ENCODE assay signal across 8 mouse cellular contexts in the genomic region with DNA sequence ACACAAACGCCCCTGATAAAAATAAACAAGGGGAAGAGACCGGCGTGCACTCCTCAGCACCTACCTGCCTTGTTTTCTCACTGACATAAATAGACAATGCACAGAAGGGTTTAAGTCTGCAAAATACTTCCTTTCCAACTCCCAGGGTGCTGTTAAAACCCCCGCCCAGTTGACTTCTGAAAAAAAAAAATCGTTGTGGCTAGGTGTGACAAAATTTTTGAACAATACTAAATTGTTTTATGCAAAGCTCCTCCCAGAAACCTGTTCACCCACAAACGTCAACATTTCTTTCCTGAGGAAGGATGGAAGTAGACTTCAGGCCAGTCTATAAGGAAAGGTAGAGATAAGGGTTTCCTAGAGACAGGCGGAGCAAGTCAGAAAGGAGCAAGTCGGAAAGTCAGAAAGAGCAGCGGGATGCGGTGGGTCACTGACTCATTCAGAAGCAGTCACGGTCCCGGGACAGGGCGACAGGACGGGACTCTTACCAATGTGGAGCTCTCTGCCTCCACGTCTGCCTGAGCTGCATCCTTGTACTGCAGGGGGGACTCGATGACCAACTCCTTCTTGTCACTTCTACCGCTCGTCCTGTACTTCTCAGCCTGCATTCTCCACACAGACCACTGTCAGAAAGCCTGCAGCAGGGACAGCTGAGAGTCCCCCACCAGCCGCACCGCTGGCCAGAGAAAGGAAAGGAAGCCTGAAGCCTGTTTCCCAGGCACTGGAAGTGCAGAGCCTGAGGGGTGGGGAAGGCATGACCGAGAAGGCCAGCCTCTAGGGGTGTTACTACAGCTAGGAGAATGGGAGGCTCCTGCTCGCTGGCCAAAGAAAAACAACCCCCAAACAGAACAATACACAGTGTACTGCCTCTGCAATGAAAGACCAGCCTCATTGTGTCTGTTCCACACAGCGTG.
A peak's percentile ranks its signal among the peaks of the same experiment; 100 is the strongest.
DNase-seq lines count a peak whose midpoint lies in the region; ATAC-seq and TF ChIP-seq lines count a peak whose summit lies in the region.

No protein-coding gene starts in this region.

- H3K4me1 ChIP-seq in spleen, adult 2 months (ENCODE audit: control insufficient read depth, insufficient read depth, insufficient read length): peaks cover 9% of the 10 kb centered on the region; the same call in 1 of the 2 replicates
- peaks cover 6% of the 10 kb centered on the region; the same call in 1 of the 2 replicates for H3K4me1 ChIP-seq in forebrain, postnatal 0 days (ENCODE audit: insufficient read depth)
- H3K4me1 ChIP-seq in neural tube, embryonic 15.5 days: peaks cover 33% of the 10 kb centered on the region

- H3K27me3 ChIP-seq in spleen, adult 2 months (ENCODE audit: control insufficient read depth, insufficient read depth, low read length): no peaks in the 10 kb centered on the region
- no peaks in the 10 kb centered on the region for H3K27me3 ChIP-seq in forebrain, postnatal 0 days (ENCODE audit: insufficient read depth, low read length)
- H3K27me3 ChIP-seq in neural tube, embryonic 15.5 days (replicated peaks): no peaks in the 10 kb centered on the region

- H3K36me3 ChIP-seq in spleen, adult 2 months (ENCODE audit: control insufficient read depth, insufficient read depth, low read length): no peaks in the 10 kb centered on the region
- H3K36me3 ChIP-seq in forebrain, postnatal 0 days (ENCODE audit: insufficient read depth): no peaks in the 10 kb centered on the region
- no peaks in the 10 kb centered on the region for H3K36me3 ChIP-seq in neural tube, embryonic 15.5 days

- H3K9ac ChIP-seq in forebrain, postnatal 0 days: no peak overlapping the region
- peak overlapping the region; percentile 42; the same call in 1 of the 2 replicates for H3K9ac ChIP-seq in neural tube, embryonic 15.5 days (replicated peaks)

- no peak for TF ChIP-seq CTCF in spleen, adult 2 months (IDR thresholded peaks at IDR 0.05; ENCODE audit: extremely low read depth, insufficient read depth, insufficient read length, insufficient replicate concordance)
- TF ChIP-seq CTCF in forebrain, postnatal 0 days (IDR thresholded peaks at IDR 0.05; ENCODE audit: low read depth): no peak
- TF ChIP-seq CTCF in layer of hippocampus, adult 2 months (conservative IDR thresholded peaks at IDR 0.05): peak; percentile 51

- DNase-seq in spleen, adult 2 months (ENCODE audit: low read depth in 1 of 2, low spot score in 2 of 2): no peak
- no peak for DNase-seq in spleen, postnatal 14 days (ENCODE audit: low spot score in 2 of 2)
- DNase-seq in forebrain, postnatal 0 days: peak; percentile 21
- DNase-seq in heart, postnatal 36 days: peak; percentile 77 to 79
- DNase-seq in layer of hippocampus, adult 2 months (ENCODE audit: low spot score in 2 of 2): peak; percentile 48 to 54
- peak; percentile 78 to 83 for DNase-seq in lung, adult 18-20 months
- no peak for DNase-seq in thymus, postnatal 0 days (ENCODE audit: low spot score)

- H3K9me3 ChIP-seq in forebrain, postnatal 0 days (ENCODE audit: low read length): no peaks in the 10 kb centered on the region
- no peaks in the 10 kb centered on the region for H3K9me3 ChIP-seq in neural tube, embryonic 15.5 days (replicated peaks)

- no peak for TF ChIP-seq POLR2A in spleen, adult 2 months (IDR thresholded peaks at IDR 0.05; ENCODE audit: low read depth, low read length)

- peak; percentile 83 for ATAC-seq in forebrain, postnatal 0 days
- peak; percentile 57 for ATAC-seq in neural tube, embryonic 15.5 days (ENCODE audit: low FRiP score)

- H3K4me2 ChIP-seq in forebrain, postnatal 0 days (ENCODE audit: low read depth): peak overlapping the region; percentile 47
- peak overlapping the region; percentile 57 for H3K4me2 ChIP-seq in neural tube, embryonic 15.5 days

- 30% methylated on average over 23 of the region's 23 CpGs for WGBS in spleen, adult 2 months
- WGBS in forebrain, postnatal 0 days: 10% methylated on average over 23 of the region's 23 CpGs
- 4% methylated on average over 23 of the region's 23 CpGs for WGBS in neural tube, embryonic 15.5 days

- intact Hi-C loops in heart, postnatal 36 days (cut with DNase I): loop anchor here (2.0 to 5.0 kb wide), 3 partner anchors 36 to 54 kb away; no protein-coding TSS in a partner anchor

- 0 out of 2 replicates have a peak overlapping the region, but pooled peaks have one; percentile 14 for H3K4me3 ChIP-seq in spleen, adult 2 months (ENCODE audit: extremely low read depth, insufficient read depth, insufficient read length)
- H3K4me3 ChIP-seq in forebrain, postnatal 0 days (ENCODE audit: low read depth, low read length): peak overlapping the region; percentile 19
- H3K4me3 ChIP-seq in layer of hippocampus, adult 2 months: peak overlapping the region; percentile 60
- peak overlapping the region; percentile 31 for H3K4me3 ChIP-seq in neural tube, embryonic 15.5 days (replicated peaks)

- no peak overlapping the region for H3K27ac ChIP-seq in spleen, adult 2 months (ENCODE audit: insufficient read depth, low read length)
- no peak overlapping the region for H3K27ac ChIP-seq in forebrain, postnatal 0 days (ENCODE audit: low read depth, low read length)
- peak overlapping the region; percentile 88 for H3K27ac ChIP-seq in layer of hippocampus, adult 2 months
- H3K27ac ChIP-seq in neural tube, embryonic 15.5 days (replicated peaks): peak overlapping the region; percentile 58

Comparison
In these comparisons a context has a peak if more than half of its experiments do, and no peak if none do; other contexts are left out.
1. DNase-seq: peak in forebrain, postnatal 0 days (single experiment), heart, postnatal 36 days (2 of 2), layer of hippocampus, adult 2 months (2 of 2) and lung, adult 18-20 months (2 of 2); none in spleen, adult 2 months (0 of 2), spleen, postnatal 14 days (0 of 2) and thymus, postnatal 0 days (single experiment).
2. H3K27ac ChIP-seq: peak in layer of hippocampus, adult 2 months (single experiment) and neural tube, embryonic 15.5 days (single experiment); none in spleen, adult 2 months (single experiment) and forebrain, postnatal 0 days (single experiment).
3. Peak in every context shown above with its lines, with median percentiles within 50 percentile points of each other: H3K4me3 ChIP-seq.